Mouse (Mus musculus) brain, embryonic 14.5 days (tissue): ENCODE data around the gene Gm20708.

Experiments used
- CTCF ChIP-seq: fragments of 200-500 bp; IDR thresholded peaks from 2 replicates; pipeline ENCODE4 v1.5.1; 2012; ENCODE audit warnings: inconsistent platforms, mild to moderate bottlenecking, moderate library complexity, borderline replicate concordance; ENCODE audit not compliant: insufficient read depth, insufficient read length; ENCODE audit errors: extremely low read depth
- POLR2A ChIP-seq: fragments of 200-500 bp; IDR thresholded peaks from 2 replicates; pipeline ENCODE4 v1.6.1; 2012; ENCODE audit warnings: mild to moderate bottlenecking, inconsistent platforms, borderline replicate concordance; ENCODE audit not compliant: poor library complexity, insufficient read depth, insufficient read length, severe bottlenecking; ENCODE audit errors: extremely low read depth

DNA sequence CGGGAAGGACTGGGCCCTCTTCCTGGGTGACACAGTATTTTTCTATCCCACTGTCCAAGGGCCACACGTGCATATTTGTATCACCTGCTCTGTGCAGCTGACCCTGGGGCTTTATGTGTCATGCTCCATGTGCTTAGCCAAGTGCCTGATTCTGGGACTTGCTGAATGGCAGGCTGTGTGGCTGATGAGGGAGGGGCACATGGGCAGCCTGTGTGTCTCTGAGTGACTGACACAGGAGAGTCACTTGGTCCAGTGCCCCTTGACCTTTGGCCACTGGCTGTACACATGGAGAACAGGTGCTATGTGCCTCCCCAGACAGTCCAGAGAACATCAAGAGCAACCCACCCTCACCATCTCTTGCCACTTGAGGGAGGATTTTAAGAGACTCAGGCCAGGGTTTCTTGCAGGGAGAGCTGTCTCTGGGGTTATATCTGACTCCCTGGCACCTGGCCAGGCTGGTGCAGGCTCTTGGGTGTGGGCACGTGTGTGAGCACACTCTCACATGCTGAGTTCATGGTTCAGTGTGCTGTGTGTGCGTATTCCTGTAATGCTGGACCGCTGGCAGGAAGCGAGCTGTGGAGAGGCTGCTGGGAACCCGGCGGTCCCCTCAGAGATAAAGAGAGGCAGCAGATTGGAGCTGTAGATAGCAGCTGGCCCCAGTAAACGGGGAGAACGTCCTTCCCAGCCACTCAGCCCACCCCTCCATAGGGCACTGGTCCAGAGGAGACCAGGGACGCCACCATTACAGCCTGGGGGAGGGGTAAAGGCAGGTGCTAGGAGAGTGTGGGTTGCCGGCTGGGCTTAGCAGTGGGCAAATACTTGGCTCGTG, 68.7 kb downstream of the Gm20708 start:
- TF ChIP-seq CTCF = no peak
- no peak for TF ChIP-seq POLR2A
